17 mouse cellular contexts compared by ENCODE assay signal in genomic region chr7:68054498-68054897, GRCm38 (mm10).
DNase-seq lines count a peak whose midpoint lies in the region; ATAC-seq and TF ChIP-seq lines count a peak whose summit lies in the region.
"Had no signal": no experiment of that assay in that cellular context is flagged by ENCODE, and none has a peak within 500 bp of the region (broad histone marks: within the 10 kb centered on the region; RNA-seq: fewer than 3 reads in every experiment).

No protein-coding gene starts in this region.

- peaks cover 18% of the 10 kb centered on the region for H3K4me1 ChIP-seq in heart, embryonic 16.5 days (ENCODE audit: control insufficient read depth, insufficient read depth, low read length)
- H3K4me1 ChIP-seq in heart, adult 2 months (ENCODE audit: control insufficient read depth, insufficient read depth, low read length): peaks cover 2% of the 10 kb centered on the region; the same call in 1 of the 2 replicates
- H3K4me1 ChIP-seq in midbrain, embryonic 14.5 days (ENCODE audit: control insufficient read depth, insufficient read depth, low read length): peaks cover 5% of the 10 kb centered on the region; the same call in 1 of the 2 replicates
- H3K4me1 ChIP-seq in midbrain, embryonic 10.5 days: peaks cover 4% of the 10 kb centered on the region; the same call in 1 of the 2 replicates

- intact Hi-C loops in heart, adult 2 months (cut with DNase I): no loop called here

- H3K9me3 ChIP-seq in heart, embryonic 16.5 days (replicated peaks; ENCODE audit: control insufficient read depth, low read length): no peaks in the 10 kb centered on the region
- no peaks in the 10 kb centered on the region for H3K9me3 ChIP-seq in midbrain, embryonic 14.5 days (ENCODE audit: control insufficient read depth, low read length)
- no peaks in the 10 kb centered on the region for H3K9me3 ChIP-seq in midbrain, embryonic 10.5 days (replicated peaks)
- H3K9me3 ChIP-seq: heart, embryonic 13.5 days; limb, embryonic 10.5 days; liver, embryonic 13.5 days; midbrain, embryonic 13.5 days had no signal

- H3K4me3 ChIP-seq in heart, embryonic 16.5 days (ENCODE audit: low read length): no peak overlapping the region
- no peak overlapping the region for H3K4me3 ChIP-seq in heart, adult 2 months
- no peak overlapping the region for H3K4me3 ChIP-seq in midbrain, embryonic 14.5 days (replicated peaks; ENCODE audit: low read depth, low read length)
- no peak overlapping the region for H3K4me3 ChIP-seq in midbrain, embryonic 10.5 days
- H3K4me3 ChIP-seq: heart, embryonic 13.5 days; layer of hippocampus, adult 2 months; limb, embryonic 10.5 days; liver, embryonic 13.5 days; midbrain, embryonic 13.5 days had no signal

- H3K36me3 ChIP-seq in heart, embryonic 16.5 days (ENCODE audit: control insufficient read depth, insufficient read depth): no peaks in the 10 kb centered on the region
- H3K36me3 ChIP-seq in heart, adult 2 months (ENCODE audit: control insufficient read depth, insufficient read depth, low read length): no peaks in the 10 kb centered on the region
- H3K36me3 ChIP-seq in midbrain, embryonic 14.5 days (ENCODE audit: control insufficient read depth, insufficient read depth, low read length): no peaks in the 10 kb centered on the region
- no peaks in the 10 kb centered on the region for H3K36me3 ChIP-seq in midbrain, embryonic 10.5 days
- H3K36me3 ChIP-seq: heart, embryonic 13.5 days; liver, embryonic 13.5 days; midbrain, embryonic 13.5 days had no signal

- no peaks in the 10 kb centered on the region; the same call in 1 of the 2 replicates for H3K79me2 ChIP-seq in heart, adult 2 months (replicated peaks; ENCODE audit: control insufficient read depth, insufficient read depth, low read length)

- 21% methylated on average over 2 of the region's 2 CpGs for WGBS in heart, embryonic 16.5 days
- WGBS in heart, adult 2 months: 30% methylated on average over 2 of the region's 2 CpGs
- 53% methylated on average over 2 of the region's 2 CpGs for WGBS in midbrain, embryonic 14.5 days
- WGBS in midbrain, embryonic 10.5 days: 69% methylated on average over 2 of the region's 2 CpGs

- no peak overlapping the region for H3K9ac ChIP-seq in heart, embryonic 16.5 days (ENCODE audit: low read length)
- no peak overlapping the region for H3K9ac ChIP-seq in heart, adult 2 months (ENCODE audit: low read depth, low read length)
- no peak overlapping the region for H3K9ac ChIP-seq in midbrain, embryonic 14.5 days (replicated peaks; ENCODE audit: low read length)
- H3K9ac ChIP-seq: heart, embryonic 13.5 days; liver, embryonic 13.5 days; midbrain, embryonic 13.5 days had no signal

- peak overlapping the region; percentile 22 for H3K4me2 ChIP-seq in heart, embryonic 16.5 days (ENCODE audit: low read depth, low read length)
- no peak overlapping the region for H3K4me2 ChIP-seq in midbrain, embryonic 14.5 days (ENCODE audit: low read length)
- H3K4me2 ChIP-seq: heart, embryonic 13.5 days; liver, embryonic 13.5 days; midbrain, embryonic 13.5 days had no signal

- no peak for ATAC-seq in heart, embryonic 16.5 days (replicated peaks; ENCODE audit: extremely low read depth, insufficient read depth, low FRiP score)
- no peak for ATAC-seq in midbrain, embryonic 14.5 days (ENCODE audit: low FRiP score, low TSS enrichment)
- ATAC-seq: CD4-positive, CD25-positive, alpha-beta regulatory T cell, adult 4 months; midbrain, embryonic 13.5 days had no signal

- H3K27ac ChIP-seq in heart, embryonic 16.5 days (ENCODE audit: low read length): peak overlapping the region; percentile 39; the same call in 1 of the 2 replicates
- H3K27ac ChIP-seq in heart, adult 2 months: no peak overlapping the region
- H3K27ac ChIP-seq in midbrain, embryonic 14.5 days (replicated peaks; ENCODE audit: low read depth, low read length): 0 out of 2 replicates have a peak overlapping the region, but pooled peaks have one; percentile 13
- H3K27ac ChIP-seq in midbrain, embryonic 10.5 days (replicated peaks): no peak overlapping the region
- H3K27ac ChIP-seq: heart, embryonic 13.5 days; layer of hippocampus, adult 2 months; limb, embryonic 10.5 days; liver, embryonic 13.5 days; midbrain, embryonic 13.5 days had no signal

- no peak for DNase-seq in heart, adult 2 months
- no peak for DNase-seq in midbrain, embryonic 14.5 days
- no peak for DNase-seq in midbrain, embryonic 10.5 days (ENCODE audit: low spot score)
- DNase-seq in ZHBTc4 (ENCODE audit: low read depth, low spot score): peak; percentile 29
- DNase-seq in embryo, embryonic 10 days (ENCODE audit: low spot score): no peak
- DNase-seq in frontal cortex, postnatal 14 days (ENCODE audit: low spot score in 2 of 2): no peak
- DNase-seq: cerebellum, adult 11-12 months; gastrocnemius, postnatal 25 days; kidney, adult 8-10 months; right cerebral cortex, postnatal 25 days had no signal

- TF ChIP-seq POLR2A in heart, adult 2 months (IDR thresholded peaks at IDR 0.05; ENCODE audit: insufficient read depth, low read depth, low read length): no peak

- no peaks in the 10 kb centered on the region for H3K27me3 ChIP-seq in heart, embryonic 16.5 days (ENCODE audit: control insufficient read depth, insufficient read depth, low read length)
- no peaks in the 10 kb centered on the region for H3K27me3 ChIP-seq in heart, adult 2 months (ENCODE audit: control insufficient read depth, insufficient read depth, low read length)
- no peaks in the 10 kb centered on the region for H3K27me3 ChIP-seq in midbrain, embryonic 14.5 days (ENCODE audit: control insufficient read depth, insufficient read depth, low read length)
- no peaks in the 10 kb centered on the region for H3K27me3 ChIP-seq in midbrain, embryonic 10.5 days (ENCODE audit: low read depth, poor library complexity, severe bottlenecking)
- H3K27me3 ChIP-seq: heart, embryonic 13.5 days; liver, embryonic 13.5 days; midbrain, embryonic 13.5 days had no signal

- TF ChIP-seq EP300 in heart, adult 2 months (IDR thresholded peaks at IDR 0.05; ENCODE audit: insufficient read depth, low read depth, low read length): no peak

- no peak for TF ChIP-seq CTCF in heart, adult 2 months (IDR thresholded peaks at IDR 0.05)

Comparison
In these comparisons a context has a peak if more than half of its experiments do, and no peak if none do; other contexts are left out.
1. H3K27ac ChIP-seq: peak in heart, embryonic 16.5 days (single experiment) and midbrain, embryonic 14.5 days (single experiment); none in heart, adult 2 months (single experiment) and midbrain, embryonic 10.5 days (single experiment).